Mouse (Mus musculus): ENCODE measurements around the gene Snrnp70.

GRCm38 (mm10) chr7:45368178-45368577, 27.4 kb downstream of the Snrnp70 start:
- TF ChIP-seq POLR2A (IDR thresholded peaks at IDR 0.05; ENCODE audit: low read depth, low read length) (no peak), CTCF (conservative IDR thresholded peaks at IDR 0.05 in 1 of 2, IDR thresholded peaks at IDR 0.05 in 1 of 2; ENCODE audit: low read depth in 2 of 2, low read length in 2 of 2) (no peak)
